Mouse (Mus musculus) heart, postnatal 0 days (tissue): ENCODE data around the gene Nrarp. TPM values are rescaled to one million over a fixed set of nuclear protein-coding genes. Genes with fewer than 3 reads are reported as not detected.

Experiments used
- ATAC-seq: fragments of 200-750 bp; cut with Nextera tagmentation; 2 replicates; pipeline ENCODE4 v1.8.0; 2017; ENCODE audit warnings: low read depth, moderate number of reproducible peaks, moderate library complexity; ENCODE audit not compliant: insufficient read depth
- DNase-seq: peaks from one replicate; pipeline ENCODE4 v3.0.0-alpha.2; 2016; ENCODE audit warnings: low spot score
- H3K27ac ChIP-seq: fragments of 300-500 bp; sonication (generic); 2 replicates; pipeline ENCODE4 v1.5.1; 2014; ENCODE audit warnings: low read depth, mild to moderate bottlenecking
- H3K27me3 ChIP-seq: fragments of 300-500 bp; sonication (generic); 2 replicates; pipeline ENCODE4 v1.6.1; 2014; ENCODE audit warnings: low read length, mixed read lengths; ENCODE audit not compliant: control insufficient read depth, insufficient read depth
- H3K36me3 ChIP-seq: fragments of 300-500 bp; sonication (generic); replicated peaks from 2 replicates; pipeline ENCODE4 v1.6.1; 2014; ENCODE audit warnings: low read length, mixed read lengths; ENCODE audit not compliant: control insufficient read depth, insufficient read depth
- H3K4me1 ChIP-seq: fragments of 300-500 bp; sonication (generic); 2 replicates; pipeline ENCODE4 v1.6.1; 2014; ENCODE audit warnings: antibody characterized with exemption; ENCODE audit not compliant: control insufficient read depth, insufficient read depth
- H3K4me2 ChIP-seq: fragments of 300-500 bp; sonication (generic); 2 replicates; pipeline ENCODE4 v1.6.1; 2014; ENCODE audit warnings: low read depth, mild to moderate bottlenecking, low read length, moderate library complexity
- H3K4me3 ChIP-seq: fragments of 300-500 bp; sonication (generic); 2 replicates; pipeline ENCODE4 v1.5.1; 2014; ENCODE audit warnings: low read depth, low read length
- H3K9ac ChIP-seq: fragments of 300-500 bp; sonication (generic); replicated peaks from 2 replicates; pipeline ENCODE4 v1.6.1; 2014; ENCODE audit warnings: low read depth, low read length, mixed read lengths
- H3K9me3 ChIP-seq: fragments of 300-500 bp; sonication (generic); replicated peaks from 2 replicates; pipeline ENCODE4 v1.6.1; 2016; ENCODE audit warnings: low read length; ENCODE audit not compliant: control insufficient read depth
- CTCF ChIP-seq: IDR thresholded peaks from 2 replicates; pipeline ENCODE4 v1.5.1; 2016; ENCODE audit warnings: antibody characterized with exemption, control low read depth, low read depth
- EP300 ChIP-seq: IDR thresholded peaks from 2 replicates; pipeline ENCODE4 v1.6.1; 2016; ENCODE audit warnings: antibody characterized with exemption, low read depth
- WGBS: fragments of 180-500 bp; shearing (Covaris S2); extraction: QIAGEN DNeasy Blood & Tissue Kit; methylation state at CpG from one replicate; pipeline ENCODE4 v1.1.7; 2014; 5-methylcytosine and 5-hydroxymethylcytosine counted together
- polyA plus RNA-seq: library from polyadenylated mRNA; unstranded; fragments of >200 nt; fragmentation: Nextera tagmentation; extraction: Ambion mirVana; gene quantifications from 2 replicates; pipeline ENCODE4 v1.2.1, GENCODE M21; 2015
- total RNA-seq: library from RNA; depleted of rRNA; stranded (reverse); fragments of >200 nt; gene quantifications from 2 replicates; pipeline ENCODE4 v1.2.3, GENCODE M21; 2014; ENCODE audit warnings: low replicate concordance

Gene Nrarp
- total and polyA plus RNA-seq, 2 experiments from 2014 or later = 8.8 to 38.1 TPM

DNA sequence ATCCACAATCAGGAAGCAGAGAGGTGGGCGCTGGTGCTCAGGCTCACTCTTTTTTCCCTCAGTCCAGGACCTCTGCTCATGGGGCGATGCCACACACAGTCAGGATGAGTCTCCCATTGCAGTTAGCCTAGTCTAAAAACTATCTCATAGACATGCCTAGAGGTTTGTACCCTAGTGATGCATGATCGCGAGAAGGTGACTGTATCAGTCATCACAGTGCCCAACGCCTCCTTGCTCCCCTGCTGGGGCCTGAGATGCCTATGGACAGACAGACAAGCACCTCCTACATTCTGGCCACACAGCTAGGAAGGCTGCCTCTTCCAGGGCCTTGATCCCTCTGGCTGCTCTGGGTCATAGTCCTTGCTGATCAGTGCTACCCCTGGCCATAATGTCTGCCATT is 33.2 kb upstream of the Nrarp start:
- TF ChIP-seq CTCF = no peak
- no peak for TF ChIP-seq EP300
- Histone ChIP-seq H3K4me3 (no peak overlapping the region), H3K9me3 (no peaks in the 10 kb centered on the region), H3K27me3 (no peaks in the 10 kb centered on the region), H3K36me3 (no peaks in the 10 kb centered on the region), H3K27ac (no peak overlapping the region), H3K9ac (no peak overlapping the region), H3K4me2 (no peak overlapping the region), H3K4me1 (peaks cover 16% of the 10 kb centered on the region)
- ATAC-seq = no peak
- WGBS = 80% methylated on average over 5 of the region's 5 CpGs
- no peak for DNase-seq

DNA sequence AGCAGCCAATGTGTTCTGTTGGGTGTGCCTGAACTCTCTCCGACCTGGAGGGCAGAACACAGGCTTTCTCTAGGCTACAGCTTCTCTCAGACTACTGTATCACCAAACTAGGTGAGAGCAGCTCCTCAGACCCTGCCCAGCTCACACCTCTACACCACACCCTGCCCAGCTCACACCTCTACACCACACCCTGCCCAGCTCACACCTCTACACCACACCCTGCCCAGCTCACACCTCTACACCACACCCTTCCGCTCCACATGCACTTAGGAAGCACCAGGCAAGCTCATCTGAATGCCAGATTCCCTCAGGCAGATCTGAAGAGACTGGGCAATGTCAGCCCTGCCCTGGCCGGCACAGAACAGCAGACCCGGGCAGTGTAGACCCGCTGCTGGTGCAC is 32.7 kb upstream of the Nrarp start:
- WGBS = 77% methylated on average over 5 of the region's 5 CpGs
- ATAC-seq (no peak), DNase-seq (no peak)
- Histone ChIP-seq H3K9ac (no peak overlapping the region), H3K4me2 (no peak overlapping the region), H3K27ac (no peak overlapping the region), H3K4me1 (peaks cover 16% of the 10 kb centered on the region), H3K36me3 (no peaks in the 10 kb centered on the region), H3K9me3 (no peaks in the 10 kb centered on the region), H3K27me3 (no peaks in the 10 kb centered on the region), H3K4me3 (no peak overlapping the region)
- TF ChIP-seq CTCF = no peak
- no peak for TF ChIP-seq EP300

DNA sequence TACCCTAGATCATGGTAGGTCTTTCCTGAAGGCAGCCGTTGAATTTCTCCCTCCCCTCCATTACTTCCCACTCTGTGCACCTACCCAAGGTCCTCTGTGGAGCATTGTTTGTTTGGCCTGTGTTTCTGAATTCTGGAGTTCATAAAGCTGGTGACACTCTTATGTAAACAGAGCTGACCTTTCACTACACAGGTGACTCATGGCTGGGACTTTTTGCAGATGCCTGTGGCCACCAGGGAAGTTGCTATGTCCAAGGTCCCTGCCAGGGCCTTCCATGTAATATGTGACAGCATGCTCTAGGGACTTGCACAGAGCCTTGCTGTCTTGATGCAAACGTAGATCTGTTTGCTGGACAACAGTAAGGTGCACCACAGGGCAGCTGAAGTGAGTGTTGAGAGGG is 30.9 kb upstream of the Nrarp start:
- no peak for TF ChIP-seq CTCF
- Histone ChIP-seq H3K4me1 (peaks cover 16% of the 10 kb centered on the region), H3K4me2 (no peak overlapping the region), H3K27me3 (no peaks in the 10 kb centered on the region), H3K9ac (no peak overlapping the region), H3K27ac (no peak overlapping the region), H3K36me3 (no peaks in the 10 kb centered on the region), H3K4me3 (no peak overlapping the region), H3K9me3 (no peaks in the 10 kb centered on the region)
- DNase-seq = no peak
- no peak for ATAC-seq
- WGBS = 77% methylated on average over 2 of the region's 2 CpGs

DNA sequence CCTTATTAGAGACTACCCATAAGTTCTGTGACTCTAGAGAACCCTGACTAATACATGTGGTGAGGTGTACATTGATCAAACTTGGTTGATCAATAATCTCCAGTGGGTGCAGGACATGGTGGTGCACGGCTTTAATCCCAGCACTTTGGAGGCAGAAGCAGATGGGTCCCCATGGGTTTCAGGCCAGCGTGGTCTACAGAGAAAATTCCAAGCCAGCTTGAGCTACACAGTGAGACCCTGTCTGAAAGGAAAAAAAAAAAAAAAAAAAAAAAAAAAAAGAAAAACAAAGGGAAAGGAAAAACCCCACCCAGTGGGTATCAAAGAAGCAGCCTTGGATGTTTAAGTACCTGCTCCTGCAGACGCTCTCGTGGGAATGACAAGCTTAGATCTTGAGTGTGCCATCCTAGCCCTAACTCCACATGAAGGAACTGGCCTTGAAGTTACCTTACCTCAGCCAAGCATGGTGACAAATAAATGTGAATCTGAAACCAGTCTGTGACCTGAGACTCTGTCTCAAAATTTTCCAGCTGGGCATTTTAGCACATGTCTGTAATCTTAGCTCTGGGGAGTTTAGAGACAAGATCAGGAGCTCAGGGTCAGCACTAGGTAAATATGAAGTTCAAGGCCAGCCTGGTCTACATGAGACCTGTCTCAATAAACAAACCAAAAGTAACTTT is 29.1 kb upstream of the Nrarp start:
- WGBS = 70% methylated on average over 4 of the region's 4 CpGs

DNA sequence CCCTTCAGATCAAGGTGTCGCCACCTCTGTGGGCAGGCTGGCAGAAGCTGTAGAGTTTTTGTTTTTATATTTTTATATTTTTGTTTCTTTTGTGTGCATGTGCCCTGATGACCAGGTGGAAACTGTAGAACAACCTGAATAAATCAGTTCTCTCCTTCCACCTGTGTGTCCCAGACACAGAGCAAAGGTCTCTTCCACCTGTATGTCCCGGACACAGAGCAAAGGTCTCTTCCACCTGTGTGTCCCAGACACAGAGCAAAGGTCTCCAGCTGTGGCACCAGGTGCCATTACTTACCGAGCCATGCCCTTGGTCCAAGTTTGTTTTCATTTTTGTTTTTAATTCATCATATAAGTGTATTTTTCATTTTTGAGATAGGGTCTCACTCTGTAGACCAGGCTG is 24.4 kb upstream of the Nrarp start:
- no peak overlapping the region for H3K4me3 ChIP-seq
- ATAC-seq = no peak
- TF ChIP-seq CTCF = no peak
- no peak for TF ChIP-seq EP300
- no peak overlapping the region for H3K4me2 ChIP-seq
- H3K27ac ChIP-seq = no peak overlapping the region
- no peak overlapping the region for H3K9ac ChIP-seq
- H3K27me3 ChIP-seq = no peaks in the 10 kb centered on the region
- 94% methylated on average over 3 of the region's 3 CpGs for WGBS
- no peak for DNase-seq
- no peaks in the 10 kb centered on the region for H3K36me3 ChIP-seq
- H3K9me3 ChIP-seq = no peaks in the 10 kb centered on the region
- no peaks in the 10 kb centered on the region for H3K4me1 ChIP-seq

More for the DNA sequence above, 29.1 kb upstream of the Nrarp start:
- peaks cover 4% of the 10 kb centered on the region; the same call in 1 of the 2 replicates for H3K4me1 ChIP-seq
- H3K9ac ChIP-seq = no peak overlapping the region
- H3K36me3 ChIP-seq = no peaks in the 10 kb centered on the region
- no peak for TF ChIP-seq EP300
- TF ChIP-seq CTCF = no peak
- H3K9me3 ChIP-seq = no peaks in the 10 kb centered on the region
- no peak overlapping the region for H3K4me3 ChIP-seq
- DNase-seq (no peak), ATAC-seq (no peak)
- no peaks in the 10 kb centered on the region for H3K27me3 ChIP-seq
- no peak overlapping the region for H3K4me2 ChIP-seq
- no peak overlapping the region for H3K27ac ChIP-seq

DNA sequence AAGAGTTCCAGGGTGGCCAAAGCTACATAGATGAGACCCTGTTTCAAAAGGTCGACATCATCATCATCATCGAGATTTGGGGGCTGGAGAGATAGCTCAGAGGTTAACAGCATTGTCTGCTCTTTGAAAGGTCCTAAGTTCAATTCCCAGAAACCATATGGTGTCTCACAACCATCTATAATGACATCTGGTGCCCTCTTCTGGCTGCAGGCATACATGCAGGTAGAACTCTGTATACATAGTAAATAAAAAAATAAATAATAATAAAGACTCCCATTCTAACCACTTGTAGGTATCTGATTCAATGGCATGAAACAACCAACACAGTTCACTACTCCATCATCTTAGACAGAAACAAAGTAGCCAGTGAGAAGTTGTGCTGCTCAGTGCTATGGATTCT is 23.6 kb upstream of the Nrarp start:
- H3K9ac ChIP-seq = no peak overlapping the region
- WGBS = 38% methylated on average over 2 of the region's 2 CpGs
- no peak overlapping the region for H3K4me3 ChIP-seq
- DNase-seq (no peak), ATAC-seq (no peak)
- H3K36me3 ChIP-seq = no peaks in the 10 kb centered on the region
- no peak overlapping the region for H3K27ac ChIP-seq
- H3K27me3 ChIP-seq = no peaks in the 10 kb centered on the region
- TF ChIP-seq CTCF = peak; percentile 48
- no peak for TF ChIP-seq EP300
- no peaks in the 10 kb centered on the region for H3K4me1 ChIP-seq
- H3K4me2 ChIP-seq = no peak overlapping the region
- H3K9me3 ChIP-seq = no peaks in the 10 kb centered on the region
